Mouse (Mus musculus) testis, adult 2 months (tissue): Measurements from ENCODE around the gene Smco1. TPM values are rescaled to one million over a fixed set of nuclear protein-coding genes. Genes with fewer than 3 reads are reported as not detected.
"Not testable (repeated sequence)": the region's sequence is repeated elsewhere in the genome, so short reads cannot be mapped to it uniquely, and the experiment has no call there.

Experiments
- H3K27ac ChIP-seq: fragments of 200-500 bp; 2 replicates; pipeline ENCODE4 v1.5.1; 2012; ENCODE audit warnings: low read depth, low read length; ENCODE audit not compliant: control insufficient read depth, insufficient read depth
- H3K27me3 ChIP-seq: fragments of 200-500 bp; 2 replicates; pipeline ENCODE4 v1.6.1; 2012; ENCODE audit warnings: mild to moderate bottlenecking, low read length, moderate library complexity; ENCODE audit not compliant: control insufficient read depth, insufficient read depth
- H3K36me3 ChIP-seq: fragments of 200-500 bp; 2 replicates; pipeline ENCODE4 v1.6.1; 2012; ENCODE audit warnings: mild to moderate bottlenecking, low read length; ENCODE audit not compliant: control insufficient read depth, insufficient read depth
- H3K4me1 ChIP-seq: fragments of 200-500 bp; 2 replicates; pipeline ENCODE4 v1.6.1; 2012; ENCODE audit warnings: low read length; ENCODE audit not compliant: control insufficient read depth, insufficient read depth
- H3K4me3 ChIP-seq: fragments of 200-500 bp; 2 replicates; pipeline ENCODE4 v1.5.1; 2012; ENCODE audit warnings: low read depth, mild to moderate bottlenecking, low read length, moderate library complexity, mixed read lengths; ENCODE audit not compliant: control insufficient read depth
- CTCF ChIP-seq: fragments of 200-500 bp; IDR thresholded peaks from 2 replicates; pipeline ENCODE4 v1.5.1; 2012; ENCODE audit warnings: low read depth, mild to moderate bottlenecking, inconsistent platforms, low read length, moderate library complexity; ENCODE audit not compliant: control insufficient read depth, insufficient read depth, insufficient replicate concordance
- POLR2A ChIP-seq: fragments of 200-500 bp; IDR thresholded peaks from 2 replicates; pipeline ENCODE4 v1.6.1; 2012; ENCODE audit warnings: low read depth, mild to moderate bottlenecking, inconsistent platforms, low read length, moderate library complexity; ENCODE audit not compliant: control insufficient read depth
- polyA plus RNA-seq: library from polyadenylated mRNA; depleted of rRNA; stranded (reverse); fragments of >200 nt; gene quantifications from 2 replicates; pipeline ENCODE4 v1.2.3, GENCODE M21; 2012

The Smco1 gene
- polyA plus RNA-seq, 1 experiment: 0.21 TPM

- peaks cover 2% of the 10 kb centered on the region; the same call in 1 of the 2 replicates for H3K36me3 ChIP-seq
- TF ChIP-seq CTCF (no peak), POLR2A (no peak)
- no peaks in the 10 kb centered on the region for H3K27me3 ChIP-seq
- no peak overlapping the region for H3K27ac ChIP-seq
- no peaks in the 10 kb centered on the region; the same call in 1 of the 2 replicates for H3K4me1 ChIP-seq
- H3K4me3 ChIP-seq: peak overlapping the region; percentile 97
Measured at GRCm38 (mm10) chr16:32278396-32278795, 7.1 kb downstream of the Smco1 start.

GRCm38 (mm10) chr16:32280211-32280610 is 8.9 kb downstream of the Smco1 start:
- Histone ChIP-seq H3K36me3 (peaks cover 4% of the 10 kb centered on the region), H3K27ac (no peak overlapping the region), H3K4me1 (no peaks in the 10 kb centered on the region; the same call in 1 of the 2 replicates), H3K4me3 (peak overlapping the region; percentile 56), H3K27me3 (no peaks in the 10 kb centered on the region)
- TF ChIP-seq CTCF (no peak), POLR2A (no peak)

- Histone ChIP-seq H3K4me1 (no peaks in the 10 kb centered on the region), H3K4me3 (no peak overlapping the region), H3K27me3 (no peaks in the 10 kb centered on the region), H3K27ac (no peak overlapping the region), H3K36me3 (peaks cover 5% of the 10 kb centered on the region)
- TF ChIP-seq POLR2A: no peak
- no peak for TF ChIP-seq CTCF
Measured at GRCm38 (mm10) chr16:32282608-32283007, 11.3 kb downstream of the Smco1 start.

- no peak overlapping the region for H3K27ac ChIP-seq
- H3K27me3 ChIP-seq: no peaks in the 10 kb centered on the region
- TF ChIP-seq POLR2A (no peak), CTCF (no peak)
- no peak overlapping the region for H3K4me3 ChIP-seq
- no peaks in the 10 kb centered on the region for H3K4me1 ChIP-seq
- peaks cover 1% of the 10 kb centered on the region; the same call in 1 of the 2 replicates for H3K36me3 ChIP-seq
Measured at GRCm38 (mm10) chr16:32291821-32292220, 20.6 kb downstream of the Smco1 start.

- H3K36me3 ChIP-seq, H3K4me1 ChIP-seq, H3K27ac ChIP-seq, H3K4me3 ChIP-seq, H3K27me3 ChIP-seq: not testable (repeated sequence)
Measured at GRCm38 (mm10) chr16:32299617-32300016, 28.3 kb downstream of the Smco1 start.

- H3K4me3 ChIP-seq: no peak overlapping the region
- no peaks in the 10 kb centered on the region for H3K36me3 ChIP-seq
- no peaks in the 10 kb centered on the region for H3K4me1 ChIP-seq
- TF ChIP-seq POLR2A: no peak
- no peak for TF ChIP-seq CTCF
- H3K27me3 ChIP-seq: no peaks in the 10 kb centered on the region
- H3K27ac ChIP-seq: no peak overlapping the region
Measured at GRCm38 (mm10) chr16:32303046-32303445, 31.8 kb downstream of the Smco1 start.

- H3K27ac ChIP-seq: no peak overlapping the region
- H3K27me3 ChIP-seq: no peaks in the 10 kb centered on the region
- H3K36me3 ChIP-seq: no peaks in the 10 kb centered on the region
- H3K4me1 ChIP-seq: no peaks in the 10 kb centered on the region
- no peak for TF ChIP-seq POLR2A
- no peak for TF ChIP-seq CTCF
- H3K4me3 ChIP-seq: no peak overlapping the region
Measured at GRCm38 (mm10) chr16:32303886-32304285, 32.6 kb downstream of the Smco1 start.

GRCm38 (mm10) chr16:32311970-32312369 is 40.7 kb downstream of the Smco1 start:
- peaks cover 5% of the 10 kb centered on the region for H3K4me1 ChIP-seq
- no peaks in the 10 kb centered on the region for H3K36me3 ChIP-seq
- TF ChIP-seq CTCF (no peak), POLR2A (no peak)
- H3K27ac ChIP-seq: no peak overlapping the region
- no peak overlapping the region for H3K4me3 ChIP-seq
- no peaks in the 10 kb centered on the region for H3K27me3 ChIP-seq
